Mouse (Mus musculus) forebrain, embryonic 13.5 days (tissue): ENCODE results near the gene Dtnbp1. TPM values are rescaled to one million over a fixed set of nuclear protein-coding genes. Genes with fewer than 3 reads are reported as not detected.
A peak's percentile ranks its signal among the peaks of the same experiment; 100 is the strongest.

ENCODE experiments used
- ATAC-seq: fragments of 200-750 bp; cut with Nextera tagmentation; 2 replicates; pipeline ENCODE4 v1.8.0; 2017
- H3K27ac ChIP-seq: fragments of 300-500 bp; sonication (generic); 2 replicates; pipeline ENCODE4 v1.5.1; 2015; ENCODE audit warnings: inconsistent platforms, mild to moderate bottlenecking, moderate library complexity
- H3K27me3 ChIP-seq: fragments of 300-500 bp; sonication (generic); 2 replicates; pipeline ENCODE4 v1.6.1; 2015; ENCODE audit warnings: mild to moderate bottlenecking, inconsistent platforms
- H3K36me3 ChIP-seq: fragments of 300-500 bp; sonication (generic); 2 replicates; pipeline ENCODE4 v1.6.1; 2015; ENCODE audit warnings: mild to moderate bottlenecking, inconsistent platforms; ENCODE audit not compliant: poor library complexity, severe bottlenecking
- H3K4me1 ChIP-seq: fragments of 300-500 bp; sonication (generic); 2 replicates; pipeline ENCODE4 v1.6.1; 2015; ENCODE audit warnings: inconsistent platforms
- H3K4me2 ChIP-seq: fragments of 300-500 bp; sonication (generic); 2 replicates; pipeline ENCODE4 v1.6.1; 2015; ENCODE audit warnings: inconsistent platforms, mild to moderate bottlenecking, moderate library complexity
- H3K4me3 ChIP-seq: fragments of 300-500 bp; sonication (generic); 2 replicates; pipeline ENCODE4 v1.5.1; 2015; ENCODE audit warnings: mild to moderate bottlenecking, inconsistent platforms
- H3K9ac ChIP-seq: fragments of 300-500 bp; sonication (generic); 2 replicates; pipeline ENCODE4 v1.6.1; 2015; ENCODE audit warnings: mild to moderate bottlenecking, inconsistent platforms
- H3K9me3 ChIP-seq: fragments of 300-500 bp; sonication (generic); replicated peaks from 2 replicates; pipeline ENCODE4 v1.6.1; 2016; ENCODE audit warnings: inconsistent platforms
- WGBS: fragments of 180-500 bp; shearing (Covaris S2); methylation state at CpG from one replicate; pipeline ENCODE4 v1.1.7; 2015; 5-methylcytosine and 5-hydroxymethylcytosine counted together
- polyA plus RNA-seq: library from polyadenylated mRNA; unstranded; fragments of >200 nt; fragmentation: Nextera tagmentation; extraction: Ambion mirVana; gene quantifications from 2 replicates; pipeline ENCODE4 v1.2.1, GENCODE M21; 2015

Gene Dtnbp1
- polyA plus RNA-seq, 1 experiment from 2014 or later: 95.4 TPM

GRCm38 (mm10) chr13:44999211-44999610 is 2.7 kb downstream of the Dtnbp1 start:
- Histone ChIP-seq H3K4me3 (no peak overlapping the region), H3K4me1 (peaks cover 25% of the 10 kb centered on the region)

DNA sequence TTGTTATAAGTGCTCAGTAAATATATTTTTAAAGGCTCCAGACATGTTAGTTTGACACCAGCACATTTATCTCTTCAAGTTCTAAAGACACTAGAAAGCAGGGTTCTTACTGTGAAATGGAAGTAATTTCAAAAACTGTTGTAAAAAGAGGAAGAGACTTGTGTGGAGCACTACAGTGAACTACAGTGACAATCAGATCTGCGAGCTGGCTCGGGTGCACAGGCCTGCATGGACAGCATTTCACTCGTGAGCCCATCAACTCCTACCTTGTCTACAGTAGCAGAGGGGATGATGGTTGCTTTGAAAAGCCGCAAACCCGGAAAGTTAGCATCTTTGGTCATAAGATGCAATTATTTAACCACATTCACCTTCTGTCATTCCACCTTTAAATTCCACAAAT is 5.6 kb downstream of the Dtnbp1 start:
- Histone ChIP-seq H3K36me3 (peaks cover 3% of the 10 kb centered on the region; the same call in 1 of the 2 replicates), H3K9me3 (no peaks in the 10 kb centered on the region), H3K27ac (no peak overlapping the region), H3K4me3 (no peak overlapping the region), H3K9ac (no peak overlapping the region), H3K4me1 (peaks cover 28% of the 10 kb centered on the region), H3K4me2 (no peak overlapping the region), H3K27me3 (no peaks in the 10 kb centered on the region)
- no peak for ATAC-seq
- WGBS: 90% methylated on average over 5 of the region's 5 CpGs

More at GRCm38 (mm10) chr13:44999211-44999610, 2.7 kb downstream of the Dtnbp1 start:
- Histone ChIP-seq H3K27me3 (no peaks in the 10 kb centered on the region), H3K4me2 (no peak overlapping the region), H3K9me3 (no peaks in the 10 kb centered on the region), H3K27ac (no peak overlapping the region), H3K9ac (no peak overlapping the region), H3K36me3 (peaks cover 3% of the 10 kb centered on the region; the same call in 1 of the 2 replicates)
- no peak for ATAC-seq
- 92% methylated on average over 12 of the region's 12 CpGs for WGBS

DNA sequence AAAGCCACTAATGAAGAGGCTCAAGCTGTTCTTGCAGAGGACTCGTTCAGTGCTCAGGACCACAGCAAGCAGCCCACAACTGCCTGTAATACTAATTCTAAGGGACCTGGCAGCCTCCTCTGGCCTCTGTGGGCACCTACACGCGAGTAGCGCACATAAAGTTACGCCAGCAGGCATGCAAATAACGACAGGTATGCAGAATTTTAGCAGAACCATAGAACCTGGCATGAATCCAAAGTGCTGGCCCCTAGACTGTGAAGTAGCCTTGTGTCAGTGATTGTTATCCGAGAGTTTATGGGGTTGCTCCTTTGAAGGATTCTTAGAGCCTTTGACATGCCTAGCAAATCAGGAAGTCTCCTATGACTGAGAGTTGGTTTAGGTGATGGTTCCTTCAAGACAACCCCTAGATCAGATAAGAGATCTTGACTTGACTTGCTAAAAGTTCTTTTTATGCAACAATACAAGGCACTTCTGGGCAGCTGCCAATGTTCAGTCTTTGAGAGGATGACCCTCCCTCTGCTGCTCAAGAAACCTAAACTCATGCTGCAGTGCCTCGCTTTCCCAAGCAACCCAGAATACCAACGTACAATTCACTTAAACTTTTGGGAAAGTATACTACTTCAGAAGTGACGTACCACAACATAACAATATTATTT is 9.3 kb downstream of the Dtnbp1 start:
- no peak for ATAC-seq
- H3K9me3 ChIP-seq: no peaks in the 10 kb centered on the region
- peaks cover 6% of the 10 kb centered on the region for H3K36me3 ChIP-seq
- H3K4me2 ChIP-seq: no peak overlapping the region
- WGBS: 87% methylated on average over 10 of the region's 10 CpGs
- no peak overlapping the region for H3K4me3 ChIP-seq
- no peaks in the 10 kb centered on the region for H3K27me3 ChIP-seq
- peaks cover 26% of the 10 kb centered on the region for H3K4me1 ChIP-seq
- no peak overlapping the region for H3K27ac ChIP-seq
- H3K9ac ChIP-seq: no peak overlapping the region

GRCm38 (mm10) chr13:44991936-44992335 is 10.0 kb downstream of the Dtnbp1 start:
- H3K4me2 ChIP-seq: no peak overlapping the region
- no peaks in the 10 kb centered on the region for H3K27me3 ChIP-seq
- H3K36me3 ChIP-seq: peaks cover 6% of the 10 kb centered on the region
- no peak overlapping the region for H3K9ac ChIP-seq
- H3K4me3 ChIP-seq: no peak overlapping the region
- no peak overlapping the region for H3K27ac ChIP-seq
- WGBS: 37% methylated on average over 4 of the region's 4 CpGs
- H3K4me1 ChIP-seq: peaks cover 26% of the 10 kb centered on the region
- 0 out of 2 replicates have a peak, but pooled peaks have one; percentile 41 for ATAC-seq
- no peaks in the 10 kb centered on the region for H3K9me3 ChIP-seq

GRCm38 (mm10) chr13:44990073-44990682 is 11.8 kb downstream of the Dtnbp1 start:
- Histone ChIP-seq H3K9ac (no peak overlapping the region), H3K27ac (no peak overlapping the region), H3K4me2 (no peak overlapping the region), H3K4me1 (peaks cover 26% of the 10 kb centered on the region), H3K4me3 (no peak overlapping the region), H3K27me3 (no peaks in the 10 kb centered on the region), H3K36me3 (peaks cover 6% of the 10 kb centered on the region), H3K9me3 (no peaks in the 10 kb centered on the region)
- ATAC-seq: no peak
- WGBS: 95% methylated on average over 7 of the region's 7 CpGs

- Histone ChIP-seq H3K9me3 (no peaks in the 10 kb centered on the region), H3K9ac (no peak overlapping the region), H3K4me1 (peaks cover 14% of the 10 kb centered on the region), H3K27ac (no peak overlapping the region), H3K27me3 (no peaks in the 10 kb centered on the region), H3K36me3 (peaks cover 13% of the 10 kb centered on the region), H3K4me3 (no peak overlapping the region), H3K4me2 (no peak overlapping the region)
- no peak for ATAC-seq
- whole genome bisulfite sequencing: 85% methylated on average over 2 of the region's 2 CpGs
Observed at GRCm38 (mm10) chr13:44986352-44986751, 15.6 kb downstream of the Dtnbp1 start.

DNA sequence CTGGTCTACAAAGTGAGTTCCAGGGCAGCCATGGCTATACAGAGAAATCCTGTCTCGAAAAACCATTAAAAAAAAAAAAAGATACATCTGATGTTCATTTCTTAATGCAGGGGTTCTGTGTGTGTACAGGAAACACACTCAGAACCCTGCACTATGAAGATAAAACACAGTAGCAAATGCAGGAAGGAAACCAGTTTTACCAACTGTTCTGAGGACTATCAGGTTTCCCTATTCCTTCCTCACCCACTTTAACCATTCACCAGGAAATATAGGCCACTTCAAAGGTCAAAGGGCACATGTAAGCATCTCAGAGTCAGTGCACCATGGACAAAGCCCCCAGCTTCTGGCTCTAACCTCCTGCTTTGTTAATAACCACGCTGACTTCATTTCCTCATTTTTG is 16.6 kb downstream of the Dtnbp1 start:
- Histone ChIP-seq H3K27ac (no peak overlapping the region), H3K9ac (no peak overlapping the region), H3K27me3 (no peaks in the 10 kb centered on the region), H3K4me1 (peaks cover 14% of the 10 kb centered on the region), H3K9me3 (no peaks in the 10 kb centered on the region), H3K36me3 (peaks cover 9% of the 10 kb centered on the region; the same call in 1 of the 2 replicates), H3K4me2 (no peak overlapping the region), H3K4me3 (no peak overlapping the region)
- WGBS: 77% methylated on average over 2 of the region's 2 CpGs
- no peak for ATAC-seq

DNA sequence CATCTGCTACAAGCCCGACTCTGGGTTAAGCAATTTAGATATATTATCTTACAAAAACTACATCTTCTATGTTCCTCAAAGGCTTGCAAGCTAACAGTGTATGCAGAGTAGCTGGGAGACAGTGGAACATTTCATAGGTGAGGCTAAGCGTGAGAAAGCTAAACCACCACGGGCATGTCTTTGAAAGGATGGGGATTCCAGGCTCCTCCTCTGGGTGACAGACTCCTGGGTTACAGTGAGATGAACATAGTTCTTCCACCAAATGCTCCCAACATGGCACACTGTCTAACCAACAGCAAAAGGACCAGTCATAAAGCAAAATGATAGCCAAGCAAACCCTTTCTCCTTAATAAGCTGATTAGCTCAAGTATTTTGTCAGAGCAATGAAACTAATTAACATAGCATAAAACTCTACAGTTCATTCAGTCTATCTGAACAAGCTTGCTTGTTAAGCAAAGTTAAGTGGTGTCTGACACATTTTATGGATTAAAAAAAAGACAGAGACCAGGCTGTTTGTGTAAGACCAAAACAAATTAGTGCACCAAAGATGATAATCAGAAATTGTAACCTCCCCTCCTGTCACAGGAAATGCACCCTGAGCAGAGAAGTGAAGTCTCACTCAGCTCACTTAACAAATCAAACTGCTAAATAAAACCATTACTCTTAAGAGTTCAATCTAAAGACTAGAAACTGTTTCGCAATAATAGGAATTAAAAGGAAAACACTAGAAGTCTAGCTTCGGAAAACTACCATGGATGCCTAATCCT is 18.1 kb downstream of the Dtnbp1 start:
- H3K27ac ChIP-seq: no peak overlapping the region
- WGBS: 86% methylated on average over 5 of the region's 5 CpGs
- peaks cover 7% of the 10 kb centered on the region; the same call in 1 of the 2 replicates for H3K36me3 ChIP-seq
- H3K9me3 ChIP-seq: no peaks in the 10 kb centered on the region
- no peak for ATAC-seq
- no peak overlapping the region for H3K4me2 ChIP-seq
- no peak overlapping the region for H3K4me3 ChIP-seq
- no peak overlapping the region for H3K9ac ChIP-seq
- peaks cover 8% of the 10 kb centered on the region for H3K4me1 ChIP-seq
- no peaks in the 10 kb centered on the region for H3K27me3 ChIP-seq

DNA sequence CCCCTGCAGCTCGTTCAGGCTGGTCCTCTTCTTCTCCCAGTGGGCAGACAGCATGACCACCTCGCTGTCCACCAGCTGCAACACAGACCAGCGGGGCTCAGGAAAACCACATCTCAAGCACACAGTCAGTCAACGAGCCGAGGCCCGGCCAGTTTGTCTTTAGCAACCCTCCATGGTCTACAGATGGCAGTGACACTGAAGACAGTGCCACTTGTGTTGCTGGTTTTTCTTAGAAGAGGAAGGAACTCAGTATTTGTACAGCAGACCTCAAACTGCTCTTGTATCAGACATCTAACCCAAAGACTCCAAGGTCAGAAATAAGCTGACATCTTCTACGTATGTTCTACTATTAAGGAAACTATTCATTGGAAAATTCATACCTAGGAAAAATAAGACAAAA is 19.1 kb downstream of the Dtnbp1 start:
- ATAC-seq: no peak
- no peaks in the 10 kb centered on the region for H3K9me3 ChIP-seq
- H3K27ac ChIP-seq: no peak overlapping the region
- H3K27me3 ChIP-seq: no peaks in the 10 kb centered on the region
- H3K4me3 ChIP-seq: no peak overlapping the region
- peaks cover 7% of the 10 kb centered on the region; the same call in 1 of the 2 replicates for H3K36me3 ChIP-seq
- WGBS: 91% methylated on average over 7 of the region's 7 CpGs
- H3K9ac ChIP-seq: no peak overlapping the region
- H3K4me2 ChIP-seq: no peak overlapping the region
- H3K4me1 ChIP-seq: no peaks in the 10 kb centered on the region

DNA sequence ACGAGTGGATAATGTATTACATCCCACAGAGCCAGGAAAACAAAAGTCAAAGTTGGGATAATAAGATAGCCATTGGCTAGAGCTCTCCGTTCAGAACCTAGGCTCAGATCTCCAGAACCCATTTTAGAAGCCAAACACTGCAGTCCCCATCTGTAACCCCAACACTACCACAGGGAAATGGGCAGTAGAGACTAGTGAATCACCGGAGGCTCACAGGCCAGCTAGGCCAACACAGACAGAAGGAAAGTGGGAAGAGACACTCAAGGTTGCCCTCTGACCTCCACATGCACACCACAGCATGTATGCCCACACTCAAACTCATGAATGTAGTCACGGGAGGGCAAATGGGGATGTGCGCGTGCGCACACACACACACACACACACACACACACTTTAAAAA is 22.5 kb downstream of the Dtnbp1 start:
- H3K27me3 ChIP-seq: no peaks in the 10 kb centered on the region; the same call in 1 of the 2 replicates
- no peaks in the 10 kb centered on the region for H3K9me3 ChIP-seq
- 95% methylated on average over 7 of the region's 7 CpGs for WGBS
- H3K36me3 ChIP-seq: peaks cover 3% of the 10 kb centered on the region; the same call in 1 of the 2 replicates
- no peak overlapping the region for H3K9ac ChIP-seq
- no peak overlapping the region for H3K4me2 ChIP-seq
- ATAC-seq: no peak
- no peak overlapping the region for H3K27ac ChIP-seq
- H3K4me1 ChIP-seq: peaks cover 9% of the 10 kb centered on the region
- no peak overlapping the region for H3K4me3 ChIP-seq

DNA sequence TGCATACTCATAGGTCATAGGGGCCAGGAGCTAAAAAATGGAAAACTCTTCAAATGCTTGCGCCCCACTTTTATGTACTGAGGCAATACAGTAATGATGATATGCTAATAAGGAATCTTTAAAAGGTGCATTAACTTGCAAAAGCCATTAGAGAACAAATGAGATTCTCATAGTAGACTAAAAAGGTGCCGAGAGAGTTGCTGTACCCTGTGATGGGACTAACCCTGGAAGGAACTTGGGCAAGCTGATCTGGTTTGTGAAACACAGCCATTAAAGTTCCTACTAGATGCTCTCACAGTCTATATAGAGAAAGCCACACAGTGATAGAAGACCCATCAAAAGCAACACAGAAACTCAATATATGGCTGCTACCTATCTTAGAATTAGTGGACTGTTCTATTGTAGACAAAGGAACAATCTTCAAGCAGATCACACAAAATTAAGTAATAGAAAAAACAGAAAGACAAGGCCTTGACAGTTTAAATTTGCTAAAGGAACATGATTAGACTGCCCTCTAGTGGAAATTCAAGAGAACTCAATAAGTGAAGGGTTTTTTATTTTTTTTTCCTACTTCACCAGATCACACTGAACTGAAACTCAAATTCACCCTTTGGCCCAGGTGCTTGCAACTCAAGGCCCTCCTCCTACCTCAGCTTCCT is 24.3 kb downstream of the Dtnbp1 start:
- no peaks in the 10 kb centered on the region for H3K9me3 ChIP-seq
- ATAC-seq: peak; percentile 62
- no peaks in the 10 kb centered on the region; the same call in 1 of the 2 replicates for H3K27me3 ChIP-seq
- H3K4me1 ChIP-seq: peaks cover 9% of the 10 kb centered on the region
- H3K4me3 ChIP-seq: no peak overlapping the region
- H3K27ac ChIP-seq: peak overlapping the region; percentile 49
- no peak overlapping the region for H3K9ac ChIP-seq
- 31% methylated on average over 2 of the region's 2 CpGs for WGBS
- H3K4me2 ChIP-seq: no peak overlapping the region
- H3K36me3 ChIP-seq: peaks cover under 1% of the 10 kb centered on the region; the same call in 1 of the 2 replicates
